Mouse (Mus musculus): ENCODE data around the gene Ttc23l. TPM values are rescaled to one million over a fixed set of nuclear protein-coding genes. Genes with fewer than 3 reads are reported as not detected.

The Ttc23l gene
- polyA plus RNA-seq, 1 experiment = not detected

DNA sequence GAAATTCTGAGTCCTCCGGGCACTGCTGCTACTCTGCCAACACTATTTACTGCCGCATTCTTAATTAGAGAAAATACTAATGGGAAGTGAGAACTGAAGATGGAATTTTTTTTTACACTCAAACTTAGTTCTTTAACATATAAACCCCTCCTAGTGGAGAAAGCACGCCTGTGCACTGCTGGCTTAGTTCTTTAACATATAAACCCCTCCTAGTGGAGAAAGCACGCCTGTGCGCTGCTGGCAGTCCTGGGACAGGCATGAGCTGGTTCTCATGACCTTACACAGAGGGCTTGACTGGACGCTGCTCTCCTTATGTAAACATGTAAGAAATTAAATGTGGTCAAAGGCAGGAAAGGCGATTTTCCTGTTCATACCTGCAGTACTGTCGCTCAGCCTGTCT is 24.9 kb upstream of the Ttc23l start:
- no peak overlapping the region for H3K27ac ChIP-seq (ENCODE audit: insufficient read depth, low read depth, low read length)
- no peak overlapping the region for H3K4me3 ChIP-seq (ENCODE audit: insufficient read depth, low read depth, low read length)
- no peaks in the 10 kb centered on the region for H3K4me1 ChIP-seq (ENCODE audit: control insufficient read depth, insufficient read depth, low read length)
- no peak for TF ChIP-seq POLR2A (IDR thresholded peaks at IDR 0.05; ENCODE audit: insufficient read depth, low read depth, low read length)
- TF ChIP-seq CTCF (IDR thresholded peaks at IDR 0.05; ENCODE audit: insufficient read depth, low read depth, low read length) = no peak
- 57% methylated on average over 8 of the region's 8 CpGs for WGBS

GRCm38 (mm10) chr15:10579159-10579558 is 20.7 kb upstream of the Ttc23l start:
- no peak overlapping the region for H3K4me3 ChIP-seq (ENCODE audit: insufficient read depth, low read depth, low read length)
- no peak overlapping the region for H3K27ac ChIP-seq (ENCODE audit: insufficient read depth, low read depth, low read length)
- no peaks in the 10 kb centered on the region for H3K4me1 ChIP-seq (ENCODE audit: control insufficient read depth, insufficient read depth, low read length)
- TF ChIP-seq CTCF (IDR thresholded peaks at IDR 0.05; ENCODE audit: insufficient read depth, low read depth, low read length) (no peak), POLR2A (IDR thresholded peaks at IDR 0.05; ENCODE audit: insufficient read depth, low read depth, low read length) (no peak)
- WGBS = 79% methylated on average over 3 of the region's 3 CpGs

DNA sequence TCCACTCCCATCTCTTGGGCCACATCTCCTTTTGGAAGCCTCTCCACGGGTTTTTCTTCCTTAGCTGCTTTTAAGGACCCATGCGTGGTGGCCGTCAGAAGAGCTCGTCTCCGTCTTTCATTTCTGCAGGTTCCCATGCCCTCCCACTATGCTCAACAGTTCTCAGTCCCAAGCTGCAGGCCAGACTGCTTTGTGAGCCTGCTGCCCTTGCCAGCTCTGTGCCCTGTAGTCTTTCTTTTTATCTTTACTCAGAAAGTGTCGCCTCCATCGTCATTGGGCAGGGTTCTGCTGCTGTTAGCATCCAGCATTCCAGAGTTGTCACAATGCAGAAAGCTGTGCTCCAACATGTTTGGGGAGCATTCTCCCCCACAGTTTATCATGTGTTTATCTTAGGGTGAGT is 8.0 kb upstream of the Ttc23l start:
- no peaks in the 10 kb centered on the region for H3K4me1 ChIP-seq (ENCODE audit: control insufficient read depth, insufficient read depth, low read length)
- no peak overlapping the region for H3K4me3 ChIP-seq (ENCODE audit: insufficient read depth, low read depth, low read length)
- 71% methylated on average over 7 of the region's 7 CpGs for WGBS
- no peak overlapping the region for H3K27ac ChIP-seq (ENCODE audit: insufficient read depth, low read depth, low read length)
- TF ChIP-seq POLR2A (IDR thresholded peaks at IDR 0.05; ENCODE audit: insufficient read depth, low read depth, low read length) (no peak), CTCF (IDR thresholded peaks at IDR 0.05; ENCODE audit: insufficient read depth, low read depth, low read length) (no peak)

- Histone ChIP-seq H3K4me1 (ENCODE audit: control insufficient read depth, insufficient read depth, low read length) (no peaks in the 10 kb centered on the region), H3K27ac (ENCODE audit: insufficient read depth, low read depth, low read length) (no peak overlapping the region), H3K4me3 (ENCODE audit: insufficient read depth, low read depth, low read length) (no peak overlapping the region)
- TF ChIP-seq POLR2A (IDR thresholded peaks at IDR 0.05; ENCODE audit: insufficient read depth, low read depth, low read length) = no peak
- TF ChIP-seq CTCF (IDR thresholded peaks at IDR 0.05; ENCODE audit: insufficient read depth, low read depth, low read length) = no peak
- 57% methylated on average over 1 of the region's 1 CpGs for WGBS
Measured at GRCm38 (mm10) chr15:10564201-10564600, 5.7 kb upstream of the Ttc23l start.

GRCm38 (mm10) chr15:10562281-10562680 is 3.8 kb upstream of the Ttc23l start:
- Histone ChIP-seq H3K4me1 (ENCODE audit: control insufficient read depth, insufficient read depth, low read length) (no peaks in the 10 kb centered on the region), H3K4me3 (ENCODE audit: insufficient read depth, low read depth, low read length) (no peak overlapping the region), H3K27ac (ENCODE audit: insufficient read depth, low read depth, low read length) (no peak overlapping the region)
- TF ChIP-seq CTCF (IDR thresholded peaks at IDR 0.05; ENCODE audit: insufficient read depth, low read depth, low read length) (no peak), POLR2A (IDR thresholded peaks at IDR 0.05; ENCODE audit: insufficient read depth, low read depth, low read length) (no peak)

- no peaks in the 10 kb centered on the region for H3K4me1 ChIP-seq (ENCODE audit: control insufficient read depth, insufficient read depth, low read length)
Measured at GRCm38 (mm10) chr15:10560005-10560404, 1.5 kb upstream of the Ttc23l start.

GRCm38 (mm10) chr15:10554336-10554735 is 4.1 kb downstream of the Ttc23l start:
- TF ChIP-seq POLR2A (IDR thresholded peaks at IDR 0.05; ENCODE audit: insufficient read depth, low read depth, low read length) = no peak
- TF ChIP-seq CTCF (IDR thresholded peaks at IDR 0.05; ENCODE audit: insufficient read depth, low read depth, low read length) = no peak
- Histone ChIP-seq H3K27ac (ENCODE audit: insufficient read depth, low read depth, low read length) (no peak overlapping the region), H3K4me3 (ENCODE audit: insufficient read depth, low read depth, low read length) (no peak overlapping the region)

More at GRCm38 (mm10) chr15:10560005-10560404, 1.5 kb upstream of the Ttc23l start:
- TF ChIP-seq POLR2A (IDR thresholded peaks at IDR 0.05; ENCODE audit: insufficient read depth, low read depth, low read length) = no peak
- no peak for TF ChIP-seq CTCF (IDR thresholded peaks at IDR 0.05; ENCODE audit: insufficient read depth, low read depth, low read length)
- no peak overlapping the region for H3K4me3 ChIP-seq (ENCODE audit: insufficient read depth, low read depth, low read length)
- WGBS = 86% methylated on average over 7 of the region's 7 CpGs
- no peak overlapping the region for H3K27ac ChIP-seq (ENCODE audit: insufficient read depth, low read depth, low read length)

DNA sequence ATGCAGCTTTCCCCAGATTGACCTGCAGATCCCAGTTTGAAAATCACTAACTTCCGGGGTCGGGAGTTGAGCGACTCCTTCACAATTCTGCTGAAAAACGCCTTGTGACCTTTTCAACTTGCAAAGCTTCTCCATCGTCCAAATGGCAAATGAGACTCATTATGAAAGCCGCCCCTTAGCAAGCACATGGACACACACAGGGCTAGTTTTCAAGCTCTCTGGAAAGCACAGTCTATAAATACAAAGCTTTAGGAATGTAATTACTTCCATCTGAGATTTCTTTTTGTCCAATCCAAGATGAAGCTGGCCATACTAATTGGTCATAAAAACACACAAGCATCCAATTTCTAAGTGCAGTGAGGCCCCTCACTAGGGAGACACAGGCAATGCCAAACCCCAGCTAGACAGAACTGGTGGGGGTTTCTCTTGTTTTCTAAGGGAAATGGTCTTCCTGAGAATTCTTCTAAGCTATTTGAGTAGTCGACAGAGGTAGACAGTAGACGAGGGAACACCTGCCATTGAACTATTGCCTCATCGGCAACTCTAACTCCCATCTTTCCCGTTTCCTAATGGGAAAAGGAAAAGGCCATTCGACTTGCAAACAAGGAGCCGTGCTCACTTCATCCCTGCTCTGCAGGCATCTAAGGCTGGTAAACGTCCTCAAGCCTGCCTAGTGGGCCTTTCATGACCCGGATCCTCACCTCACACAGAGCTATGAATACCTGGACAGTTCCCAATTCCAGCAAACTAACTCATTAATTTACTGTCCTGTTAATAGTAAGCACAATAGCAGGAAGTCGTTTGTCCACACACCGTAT is 18.0 kb downstream of the Ttc23l start:
- H3K4me3 ChIP-seq (ENCODE audit: insufficient read depth, low read depth, low read length) = no peak overlapping the region
- WGBS = 39% methylated on average over 16 of the region's 16 CpGs
- H3K4me1 ChIP-seq (ENCODE audit: control insufficient read depth, insufficient read depth, low read length) = no peaks in the 10 kb centered on the region
- no peak overlapping the region for H3K27ac ChIP-seq (ENCODE audit: insufficient read depth, low read depth, low read length)
- no peak for TF ChIP-seq POLR2A (IDR thresholded peaks at IDR 0.05; ENCODE audit: insufficient read depth, low read depth, low read length)

More at GRCm38 (mm10) chr15:10554336-10554735, 4.1 kb downstream of the Ttc23l start:
- H3K4me1 ChIP-seq (ENCODE audit: control insufficient read depth, insufficient read depth, low read length) = no peaks in the 10 kb centered on the region

DNA sequence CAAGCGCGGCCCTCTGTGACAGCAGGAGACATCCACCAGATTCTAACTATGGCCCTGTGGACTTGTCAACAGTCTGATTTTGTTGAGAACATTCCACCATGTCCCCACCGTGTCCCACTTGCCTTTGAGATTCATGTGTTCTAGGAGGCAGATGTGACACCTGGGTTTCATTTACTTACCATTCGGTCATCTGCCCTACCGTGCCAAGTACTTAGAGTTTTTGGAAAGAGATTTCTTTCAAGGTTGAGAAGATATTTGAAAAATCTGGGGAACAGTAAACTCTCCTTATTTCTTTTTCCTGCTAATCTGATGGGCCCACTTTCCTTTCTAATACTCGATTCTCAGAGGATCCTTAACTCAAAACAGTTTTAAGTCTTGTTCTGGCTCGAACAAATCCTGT is 22.5 kb downstream of the Ttc23l start:
- WGBS = 88% methylated on average over 7 of the region's 7 CpGs
- no peaks in the 10 kb centered on the region for H3K4me1 ChIP-seq (ENCODE audit: control insufficient read depth, insufficient read depth, low read length)
- TF ChIP-seq POLR2A (IDR thresholded peaks at IDR 0.05; ENCODE audit: insufficient read depth, low read depth, low read length) (no peak), CTCF (IDR thresholded peaks at IDR 0.05; ENCODE audit: insufficient read depth, low read depth, low read length) (no peak)
- H3K27ac ChIP-seq (ENCODE audit: insufficient read depth, low read depth, low read length) = no peak overlapping the region
- H3K4me3 ChIP-seq (ENCODE audit: insufficient read depth, low read depth, low read length) = no peak overlapping the region

Measured in olfactory bulb, adult 2 months (tissue).